Mouse (Mus musculus): ENCODE measurements around the gene Lrrd1. TPM values are rescaled to one million over a fixed set of nuclear protein-coding genes. Genes with fewer than 3 reads are reported as not detected.

Lrrd1 gene
- polyA plus RNA-seq (2015; fragmentation: Illumina TruSeq; extraction: RNeasy Lipid Tissue Mini Kit (QIAGEN cat#74804); ENCODE audit: insufficient read depth, low read depth, low replicate concordance): not detected

DNA sequence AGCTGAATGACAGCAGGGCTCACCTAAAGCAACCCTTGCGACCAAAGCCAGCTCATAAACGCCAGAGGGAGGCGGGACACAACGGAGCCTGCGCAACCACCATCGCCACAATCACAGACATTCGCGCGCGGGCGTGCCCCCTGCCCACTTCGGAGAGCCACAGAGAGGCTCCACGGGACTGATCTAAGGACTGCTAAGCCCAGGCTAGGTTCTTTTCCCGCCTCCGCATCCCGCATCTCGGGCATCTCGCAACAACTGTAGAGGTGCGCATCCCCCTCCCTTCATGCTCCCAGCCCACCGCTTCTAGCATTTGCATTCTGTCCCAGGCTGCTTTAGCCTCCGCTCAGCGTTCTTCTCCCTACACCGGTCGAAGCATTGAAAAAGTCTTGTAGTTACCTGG lies at the start of gene Lrrd1:
TSS of gene Lrrd1 (plus strand) at position 148 of the 400 bp plus-strand sequence.

GRCm38 (mm10) chr5:3802433-3803291 lies 42.3 kb upstream of the Lrrd1 start, which contains the start of the genes Ankib1 and Krit1:
Gene Ankib1, minus strand, starts transcription at chr5:3802925.
Gene Krit1, plus strand, starts transcription at chr5:3803184.

GRCm38 (mm10) chr5:3893459-3894293 lies 48.7 kb downstream of the Lrrd1 start, which contains the start of gene Mterf1a:
Gene Mterf1a, minus strand, starts transcription at chr5:3893933.

Other genes starting within 250 kb of the Lrrd1 start
- gene Pex1, start 249.1 kb upstream of the Lrrd1 start, polyA plus RNA-seq (2015; fragmentation: Illumina TruSeq; extraction: RNeasy Lipid Tissue Mini Kit (QIAGEN cat#74804); ENCODE audit: insufficient read depth, low read depth, low replicate concordance): 9.4 TPM
- gene Rbm48, start 248.6 kb upstream of the Lrrd1 start, polyA plus RNA-seq (2015; fragmentation: Illumina TruSeq; extraction: RNeasy Lipid Tissue Mini Kit (QIAGEN cat#74804); ENCODE audit: insufficient read depth, low read depth, low replicate concordance): 2.8 TPM
- not detected for gene Tmbim7, start 194.0 kb upstream of the Lrrd1 start, polyA plus RNA-seq (2015; fragmentation: Illumina TruSeq; extraction: RNeasy Lipid Tissue Mini Kit (QIAGEN cat#74804); ENCODE audit: insufficient read depth, low read depth, low replicate concordance)
- gene Gatad1, start 188.0 kb upstream of the Lrrd1 start, polyA plus RNA-seq (2015; fragmentation: Illumina TruSeq; extraction: RNeasy Lipid Tissue Mini Kit (QIAGEN cat#74804); ENCODE audit: insufficient read depth, low read depth, low replicate concordance): 14.2 TPM
- gene Ankib1, start 42.2 kb upstream of the Lrrd1 start, polyA plus RNA-seq (2015; fragmentation: Illumina TruSeq; extraction: RNeasy Lipid Tissue Mini Kit (QIAGEN cat#74804); ENCODE audit: insufficient read depth, low read depth, low replicate concordance): 3.3 TPM
- gene Krit1, start 42.0 kb upstream of the Lrrd1 start, polyA plus RNA-seq (2015; fragmentation: Illumina TruSeq; extraction: RNeasy Lipid Tissue Mini Kit (QIAGEN cat#74804); ENCODE audit: insufficient read depth, low read depth, low replicate concordance): 9.4 TPM
- gene Mterf1a, start 48.8 kb downstream of the Lrrd1 start, polyA plus RNA-seq (2015; fragmentation: Illumina TruSeq; extraction: RNeasy Lipid Tissue Mini Kit (QIAGEN cat#74804); ENCODE audit: insufficient read depth, low read depth, low replicate concordance): 1.4 TPM
- gene Akap9, start 82.9 kb downstream of the Lrrd1 start, polyA plus RNA-seq (2015; fragmentation: Illumina TruSeq; extraction: RNeasy Lipid Tissue Mini Kit (QIAGEN cat#74804); ENCODE audit: insufficient read depth, low read depth, low replicate concordance): 7.4 TPM

Measured in pancreas, adult 10 weeks (tissue).